Mouse (Mus musculus): Measurements from ENCODE around the gene Slc16a7.

GRCm38 (mm10) chr10:125348171-125348570 lies 41.1 kb downstream of the Slc16a7 start:
- TF ChIP-seq GATA1 (IDR thresholded peaks at IDR 0.05; ENCODE audit: borderline replicate concordance, low read length) (no peak), FLI1 (IDR thresholded peaks at IDR 0.05; ENCODE audit: low read length) (no peak)

All from megakaryocyte, embryonic 14.5 days (primary cell).